In the genomic region with DNA sequence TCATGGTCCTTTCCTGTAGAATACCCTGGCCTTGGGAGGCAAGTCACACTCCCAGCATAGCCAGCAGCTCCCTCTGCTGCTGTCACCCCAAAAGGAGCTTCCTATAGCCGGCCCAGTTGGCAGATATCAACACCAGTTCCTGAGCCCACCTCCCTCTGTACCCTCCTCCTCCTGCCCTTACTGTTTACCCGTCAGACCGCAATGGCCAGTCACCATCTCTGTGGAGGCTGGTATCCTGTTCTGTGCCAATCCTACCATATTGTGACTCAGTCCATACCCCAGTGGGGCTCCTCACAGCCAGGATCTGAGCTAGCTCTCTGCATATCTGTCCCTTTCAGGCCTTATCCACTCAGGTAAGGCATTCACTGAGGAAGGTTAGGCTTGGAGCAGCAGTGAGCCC, we compare ENCODE assay signal across 14 mouse cellular contexts.
"Had no signal": no experiment of that assay in that cellular context is flagged by ENCODE, and none has a peak within 500 bp of the region (broad histone marks: within the 10 kb centered on the region; RNA-seq: fewer than 3 reads in every experiment).

No protein-coding gene starts in this region.

- ATAC-seq: hindbrain, embryonic 16.5 days; inflammation-experienced regulatory T-cells, adult 6 months; intestine, embryonic 15.5 days; intestine, postnatal 0 days had no signal

- DNase-seq: gastrocnemius, postnatal 14 days; heart, postnatal 10 days; heart, postnatal 4 days; kidney, adult 18-20 months; kidney, adult 8-10 months; kidney, postnatal 10 days; kidney, postnatal 25 days; kidney, postnatal 4 days; liver; liver, embryonic 13.5 days had no signal
